Mouse (Mus musculus) liver, embryonic 14.5 days (tissue): ENCODE data around the gene Glt1d1. TPM values are rescaled to one million over a fixed set of nuclear protein-coding genes. Genes with fewer than 3 reads are reported as not detected.

ENCODE experiments used
- ATAC-seq: fragments of 200-750 bp; cut with Nextera tagmentation; 2 replicates; pipeline ENCODE4 v1.8.0; 2017; ENCODE audit warnings: moderate number of reproducible peaks, mild to moderate bottlenecking, moderate library complexity; ENCODE audit not compliant: insufficient read depth
- DNase-seq, 3 experiments: peaks; one replicate each; pipeline ENCODE4 v3.0.0-alpha.2; 2012 to 2013; ENCODE audit warnings: low read depth in 3 of 3, low spot score in 3 of 3
- H3K27ac ChIP-seq: fragments of 300-500 bp; sonication (generic); 2 replicates; pipeline ENCODE4 v1.5.1; 2014; ENCODE audit warnings: moderate library complexity, mild to moderate bottlenecking, control low read depth, inconsistent platforms
- H3K27me3 ChIP-seq: fragments of 300-500 bp; sonication (generic); 2 replicates; pipeline ENCODE4 v1.6.1; 2014; ENCODE audit warnings: mild to moderate bottlenecking, low read length, moderate library complexity; ENCODE audit not compliant: control insufficient read depth, insufficient read depth
- H3K36me3 ChIP-seq: fragments of 300-500 bp; sonication (generic); replicated peaks from 2 replicates; pipeline ENCODE4 v1.6.1; 2014; ENCODE audit warnings: low read depth; ENCODE audit not compliant: control insufficient read depth, insufficient read depth
- H3K4me1 ChIP-seq, 2 experiments: fragments of 200-500 bp in 1 of 2; fragments of 300-500 bp in 1 of 2; sonication (generic) in 1 of 2; replicated peaks; 2 replicates each; pipeline ENCODE4 v1.6.1; 2012 to 2014; ENCODE audit warnings: antibody characterized with exemption in 1 of 2, inconsistent platforms in 1 of 2, low read length in 1 of 2; ENCODE audit not compliant: control insufficient read depth in 2 of 2, insufficient read depth in 2 of 2
- H3K4me2 ChIP-seq: fragments of 300-500 bp; sonication (generic); 2 replicates; pipeline ENCODE4 v1.6.1; 2014; ENCODE audit warnings: low read depth, mild to moderate bottlenecking, control low read depth, moderate library complexity
- H3K4me3 ChIP-seq, 2 experiments: fragments of 200-500 bp in 1 of 2; fragments of 300-500 bp in 1 of 2; sonication (generic) in 1 of 2; 2 replicates each; pipeline ENCODE4 v1.5.1; 2012 to 2014; ENCODE audit warnings: low read depth in 2 of 2, low read length in 2 of 2, mild to moderate bottlenecking in 2 of 2, control low read depth in 1 of 2, inconsistent platforms in 1 of 2, moderate library complexity in 1 of 2; ENCODE audit not compliant: insufficient read depth in 1 of 2
- H3K9ac ChIP-seq: fragments of 300-500 bp; sonication (generic); replicated peaks from 2 replicates; pipeline ENCODE4 v1.6.1; 2014; ENCODE audit warnings: mild to moderate bottlenecking, control low read depth, moderate library complexity
- H3K9me3 ChIP-seq: fragments of 300-500 bp; sonication (generic); 2 replicates; pipeline ENCODE4 v1.6.1; 2016; ENCODE audit warnings: low read length, mixed read lengths; ENCODE audit not compliant: control insufficient read depth
- CTCF ChIP-seq: IDR thresholded peaks from 2 replicates; pipeline ENCODE4 v1.5.1; 2016; ENCODE audit warnings: antibody characterized with exemption, low read depth, control low read depth
- EP300 ChIP-seq: IDR thresholded peaks from 2 replicates; pipeline ENCODE4 v1.6.1; 2016; ENCODE audit warnings: antibody characterized with exemption, low read depth
- WGBS: fragments of 180-500 bp; shearing (Covaris S2); extraction: QIAGEN DNeasy Blood & Tissue Kit; methylation state at CpG from one replicate; pipeline ENCODE4 v1.1.7; 2014; ENCODE audit not compliant: insufficient replicate concordance; 5-methylcytosine and 5-hydroxymethylcytosine counted together
- polyA plus RNA-seq, 2 experiments: library from polyadenylated mRNA; depleted of rRNA in 1 of 2; stranded (reverse) in 1 of 2; unstranded in 1 of 2; fragments of >200 nt; fragmentation: Nextera tagmentation in 1 of 2; extraction: Ambion mirVana in 1 of 2; gene quantifications; 2 replicates each; pipeline versions ENCODE4 v1.2.1 to v1.2.3; 2012 to 2014

Gene Glt1d1
- polyA plus RNA-seq, 2 experiments = 0.13 TPM; not detected in 1

DNA sequence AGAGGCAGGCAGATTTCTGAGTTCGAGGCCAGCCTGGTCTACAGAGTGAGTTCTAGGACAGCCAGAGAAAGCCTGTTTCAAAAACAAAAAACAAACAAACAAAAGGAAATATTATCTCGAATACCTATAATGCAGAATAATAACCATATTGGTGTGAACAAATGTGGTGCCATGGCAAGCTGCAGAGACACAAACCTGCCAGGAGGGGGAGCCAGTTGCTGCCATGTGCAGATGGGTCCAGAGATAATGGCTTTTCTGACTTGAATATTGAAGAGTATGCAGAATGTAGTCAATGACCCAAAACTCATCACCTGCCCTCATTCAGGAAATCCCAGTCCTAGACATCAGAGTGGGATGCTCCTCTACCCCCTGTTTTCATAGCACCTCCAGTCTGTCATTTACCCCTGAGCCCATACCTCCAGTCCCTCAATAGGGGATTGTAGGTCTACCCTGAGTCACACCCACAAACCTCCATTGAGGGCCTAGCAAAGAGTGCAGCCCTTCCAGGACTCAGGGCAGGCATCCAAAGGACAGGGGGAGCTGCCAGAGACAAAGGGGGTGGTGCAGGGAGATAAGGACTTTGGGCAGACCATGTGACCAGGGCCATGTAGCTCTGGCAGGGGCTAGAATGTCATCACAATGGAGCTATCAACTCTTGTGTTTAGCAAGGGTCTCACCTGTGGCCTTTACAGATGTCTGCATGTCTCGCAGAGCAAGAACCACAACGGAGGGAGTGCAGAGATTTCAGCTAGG, 124.8 kb downstream of the Glt1d1 start:
- no peak for ATAC-seq
- WGBS = 50% methylated on average over 4 of the region's 4 CpGs
- H3K36me3 ChIP-seq = no peaks in the 10 kb centered on the region
- no peaks in the 10 kb centered on the region for H3K4me1 ChIP-seq
- no peak overlapping the region for H3K27ac ChIP-seq
- H3K9me3 ChIP-seq = no peaks in the 10 kb centered on the region; the same call in 1 of the 2 replicates
- DNase-seq = no peak
- H3K4me2 ChIP-seq = no peak overlapping the region
- H3K27me3 ChIP-seq = no peaks in the 10 kb centered on the region
- H3K9ac ChIP-seq = no peak overlapping the region
- TF ChIP-seq CTCF (peak; percentile 46), EP300 (no peak)
- no peak overlapping the region for H3K4me3 ChIP-seq

DNA sequence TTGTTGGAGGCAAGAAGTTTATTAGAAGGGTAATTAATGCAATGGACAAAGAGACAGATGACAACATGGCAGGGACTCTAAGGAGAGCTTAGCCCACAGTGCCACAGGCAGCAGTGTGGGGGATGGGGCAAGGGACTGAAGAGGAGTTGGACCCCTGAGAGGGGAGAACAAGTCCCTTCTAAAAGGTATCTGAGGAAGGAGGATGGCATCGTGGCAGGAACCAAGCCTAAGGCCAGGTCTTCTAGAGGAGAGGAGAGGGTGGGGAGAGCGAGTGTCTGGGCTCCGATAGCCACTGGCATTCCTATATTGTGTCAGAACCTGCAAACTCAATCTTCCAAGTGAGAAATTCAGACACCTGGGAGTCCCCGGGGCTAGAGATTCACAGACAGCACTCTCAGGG, 126.5 kb downstream of the Glt1d1 start:
- H3K36me3 ChIP-seq = no peaks in the 10 kb centered on the region
- no peak overlapping the region for H3K4me3 ChIP-seq
- H3K4me1 ChIP-seq = no peaks in the 10 kb centered on the region
- no peak overlapping the region for H3K27ac ChIP-seq
- WGBS = 47% methylated on average over 4 of the region's 4 CpGs
- ATAC-seq (no peak), DNase-seq (no peak)
- no peak overlapping the region for H3K9ac ChIP-seq
- TF ChIP-seq EP300 = no peak
- no peak for TF ChIP-seq CTCF
- no peaks in the 10 kb centered on the region for H3K27me3 ChIP-seq
- H3K4me2 ChIP-seq = no peak overlapping the region
- no peaks in the 10 kb centered on the region; the same call in 1 of the 2 replicates for H3K9me3 ChIP-seq

Other genes starting within 250 kb of the Glt1d1 start
- gene Slc15a4, start 635 bp downstream of the Glt1d1 start, polyA plus RNA-seq (2012; rRNA removed) = 5.7 and 5.8 TPM in 2 replicates
- 5.6 and 7.1 TPM in 2 replicates for gene Slc15a4, start 635 bp downstream of the Glt1d1 start, polyA plus RNA-seq (2014; fragmentation: Nextera tagmentation; extraction: Ambion mirVana)